Mouse (Mus musculus) liver, adult 2 months (tissue): Measurements from ENCODE around the gene Sycn.
"Not testable (repeated sequence)": the region's sequence is repeated elsewhere in the genome, so short reads cannot be mapped to it uniquely, and the experiment has no call there.

ENCODE experiments used
- CTCF ChIP-seq: fragments of 200-500 bp; IDR thresholded peaks from 2 replicates; pipeline ENCODE4 v1.5.1; 2011; ENCODE audit warnings: low read depth, low read length, control low read depth
- POLR2A ChIP-seq: fragments of 200-500 bp; IDR thresholded peaks from 2 replicates; pipeline ENCODE4 v1.6.1; 2011; ENCODE audit warnings: low read length, control low read depth; ENCODE audit not compliant: insufficient read depth; ENCODE audit errors: extremely low read depth

DNA sequence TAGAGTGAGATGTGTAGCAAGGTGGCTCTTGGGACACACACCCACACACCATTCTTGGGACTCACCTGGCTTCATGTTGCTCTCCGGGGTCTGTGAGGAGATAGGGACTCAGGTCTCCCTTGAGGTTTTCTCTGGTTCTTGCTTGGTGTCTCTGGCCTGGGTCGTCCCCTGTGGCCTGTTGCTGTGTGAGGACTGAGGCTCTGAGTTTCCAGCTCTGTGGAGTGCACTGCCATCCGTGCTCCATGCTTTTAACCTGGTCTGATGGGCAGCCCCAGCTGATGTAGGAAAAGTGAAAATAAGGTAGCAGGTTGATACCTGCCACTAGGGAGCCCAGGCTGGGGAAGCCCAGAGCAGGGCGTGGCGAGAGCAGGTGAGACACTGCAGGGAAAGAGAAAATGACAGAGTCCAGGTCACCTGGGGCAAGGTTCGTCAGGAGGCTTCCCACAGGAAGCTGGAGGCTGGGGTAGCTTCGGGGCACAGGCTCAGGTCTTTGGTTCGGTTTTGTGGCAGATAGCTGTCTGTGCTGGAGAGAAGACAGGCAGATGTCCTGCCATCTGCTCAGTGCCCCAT is 30.2 kb upstream of the Sycn start, which contains the start of gene Ifnl2:
- TF ChIP-seq POLR2A, CTCF: not testable (repeated sequence)
